In the genomic region with DNA sequence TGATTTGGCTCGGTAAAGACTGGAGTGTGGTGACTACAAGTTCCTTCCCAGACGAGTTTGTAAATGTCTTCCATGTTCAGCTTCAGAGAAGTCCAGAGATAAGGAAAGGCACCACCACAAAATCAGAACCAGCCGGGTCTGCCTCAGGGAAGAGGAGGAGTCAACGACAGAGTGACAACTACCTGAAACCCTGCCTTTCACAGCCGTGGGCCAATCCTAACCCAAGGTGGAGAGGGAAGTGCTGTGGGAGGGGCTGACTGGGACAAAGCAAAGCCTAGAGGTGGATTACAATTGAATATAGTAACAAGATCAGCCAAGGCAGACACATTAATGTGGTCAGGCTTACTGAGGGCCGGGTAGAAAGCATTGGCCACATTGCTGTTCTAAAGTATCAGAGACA, we compare ENCODE assay signal across 29 mouse cellular contexts.
DNase-seq lines count a peak whose midpoint lies in the region; ATAC-seq and TF ChIP-seq lines count a peak whose summit lies in the region.
"Had no signal": no experiment of that assay in that cellular context is flagged by ENCODE, and none has a peak within 500 bp of the region (broad histone marks: within the 10 kb centered on the region; RNA-seq: fewer than 3 reads in every experiment).

No protein-coding gene starts in this region.

- H3K4me2 ChIP-seq in kidney, embryonic 16.5 days (replicated peaks; ENCODE audit: low read depth, low read length) = no peak overlapping the region
- H3K4me2 ChIP-seq: embryonic facial prominence, embryonic 13.5 days; forebrain, embryonic 13.5 days; heart, embryonic 12.5 days; heart, embryonic 15.5 days; hindbrain, embryonic 13.5 days had no signal

- H3K4me1 ChIP-seq in kidney, embryonic 16.5 days (ENCODE audit: insufficient read depth, low read length) = peaks cover 5% of the 10 kb centered on the region; the same call in 1 of the 2 replicates
- H3K4me1 ChIP-seq in kidney, adult 2 months (ENCODE audit: control insufficient read depth, insufficient read depth, low read length) = no peaks in the 10 kb centered on the region
- peaks cover 9% of the 10 kb centered on the region for H3K4me1 ChIP-seq in embryonic facial prominence, embryonic 10.5 days
- H3K4me1 ChIP-seq: heart, embryonic 12.5 days; heart, embryonic 15.5 days had no signal

- H3K27me3 ChIP-seq in kidney, embryonic 16.5 days (ENCODE audit: insufficient read depth, low read length) = no peaks in the 10 kb centered on the region
- H3K27me3 ChIP-seq in kidney, adult 2 months (replicated peaks; ENCODE audit: control insufficient read depth, insufficient read depth, low read length) = no peaks in the 10 kb centered on the region
- H3K27me3 ChIP-seq in embryonic facial prominence, embryonic 10.5 days (replicated peaks; ENCODE audit: low read depth, poor library complexity, severe bottlenecking) = no peaks in the 10 kb centered on the region
- H3K27me3 ChIP-seq: embryonic facial prominence, embryonic 13.5 days; heart, embryonic 15.5 days; hindbrain, embryonic 13.5 days had no signal

- H3K27ac ChIP-seq in kidney, embryonic 16.5 days (ENCODE audit: low read length) = no peak overlapping the region
- H3K27ac ChIP-seq in kidney, adult 2 months (ENCODE audit: insufficient read depth, low read depth, low read length) = no peak overlapping the region
- H3K27ac ChIP-seq in embryonic facial prominence, embryonic 10.5 days (replicated peaks) = no peak overlapping the region
- H3K27ac ChIP-seq: embryonic facial prominence, embryonic 13.5 days; forebrain, embryonic 10.5 days; forebrain, embryonic 13.5 days; heart, embryonic 15.5 days; hindbrain, embryonic 10.5 days; hindbrain, embryonic 13.5 days had no signal

- H3K36me3 ChIP-seq in kidney, embryonic 16.5 days (ENCODE audit: insufficient read depth, low read length) = no peaks in the 10 kb centered on the region
- no peaks in the 10 kb centered on the region for H3K36me3 ChIP-seq in kidney, adult 2 months (ENCODE audit: control insufficient read depth, insufficient read depth, low read length)
- no peaks in the 10 kb centered on the region for H3K36me3 ChIP-seq in embryonic facial prominence, embryonic 10.5 days (replicated peaks)
- H3K36me3 ChIP-seq: embryonic facial prominence, embryonic 13.5 days; forebrain, embryonic 10.5 days; G1E; heart, embryonic 12.5 days; heart, embryonic 15.5 days; hindbrain, embryonic 10.5 days; hindbrain, embryonic 13.5 days had no signal

- no peak overlapping the region for H3K9ac ChIP-seq in kidney, embryonic 16.5 days (replicated peaks; ENCODE audit: low read length)
- H3K9ac ChIP-seq: embryonic facial prominence, embryonic 13.5 days; forebrain, embryonic 13.5 days; heart, embryonic 12.5 days; heart, embryonic 15.5 days; hindbrain, embryonic 13.5 days had no signal

- WGBS in kidney, embryonic 16.5 days = 52% methylated on average over 6 of the region's 6 CpGs
- WGBS in kidney, adult 2 months = 70% methylated on average over 6 of the region's 6 CpGs
- 48% methylated on average over 6 of the region's 6 CpGs for WGBS in embryonic facial prominence, embryonic 10.5 days

- H3K4me3 ChIP-seq in kidney, embryonic 16.5 days (ENCODE audit: low read length) = no peak overlapping the region
- H3K4me3 ChIP-seq in kidney, adult 2 months (ENCODE audit: insufficient read depth, low read depth, low read length) = no peak overlapping the region
- no peak overlapping the region for H3K4me3 ChIP-seq in embryonic facial prominence, embryonic 10.5 days
- H3K4me3 ChIP-seq: embryonic facial prominence, embryonic 13.5 days; forebrain, embryonic 10.5 days; forebrain, embryonic 13.5 days; heart, embryonic 12.5 days; heart, embryonic 15.5 days; hindbrain, embryonic 10.5 days; hindbrain, embryonic 13.5 days had no signal

- DNase-seq in kidney, adult 2 months = no peak
- peak; percentile 49 for DNase-seq in R1 (ENCODE audit: low read depth, low spot score)
- DNase-seq in embryonic facial prominence, embryonic 10.5 days (ENCODE audit: low spot score) = peak; percentile 15
- DNase-seq in layer of hippocampus, adult 11-12 months (ENCODE audit: low spot score) = no peak
- no peak for DNase-seq in frontal cortex, adult 2 months (ENCODE audit: extremely low spot score in 1 of 2, low spot score in 1 of 2)
- no peak for DNase-seq in kidney, adult 11 months
- DNase-seq: adrenal gland, adult 2 months; adrenal gland, postnatal 14 days; B cell, adult 2 months; cerebellum, adult 11 months; cerebellum, adult 2 months; cerebellum, adult 9-11 months; cerebellum, postnatal 25 days; gastrocnemius, postnatal 25 days; heart, adult 18-20 months; heart, postnatal 10 days; heart, postnatal 36 days; kidney, adult 18-20 months had no signal

- 0 out of 2 replicates have a peak, but pooled peaks have one; percentile 27 for ATAC-seq in kidney, embryonic 16.5 days (ENCODE audit: low FRiP score, low TSS enrichment)
- ATAC-seq: forebrain, embryonic 13.5 days; forebrain, embryonic 16.5 days; hindbrain, embryonic 16.5 days had no signal

- no peaks in the 10 kb centered on the region for H3K9me3 ChIP-seq in kidney, embryonic 16.5 days (ENCODE audit: low read length)
- no peaks in the 10 kb centered on the region for H3K9me3 ChIP-seq in embryonic facial prominence, embryonic 10.5 days
- H3K9me3 ChIP-seq: embryonic facial prominence, embryonic 13.5 days; forebrain, embryonic 10.5 days; forebrain, embryonic 13.5 days; G1E; heart, embryonic 12.5 days; heart, embryonic 15.5 days; hindbrain, embryonic 10.5 days had no signal

- no peak for TF ChIP-seq POLR2A in kidney, adult 2 months (IDR thresholded peaks at IDR 0.05; ENCODE audit: low read depth, low read length)

- no peak for TF ChIP-seq CTCF in kidney, adult 2 months (conservative IDR thresholded peaks at IDR 0.05; ENCODE audit: insufficient read depth, insufficient read length, low read depth, low read length)

Comparison
In these comparisons a context has a peak if more than half of its experiments do, and no peak if none do; other contexts are left out.
1. DNase-seq: peak in R1 (single experiment) and embryonic facial prominence, embryonic 10.5 days (single experiment); none in kidney, adult 2 months (single experiment), layer of hippocampus, adult 11-12 months (single experiment), frontal cortex, adult 2 months (0 of 2) and kidney, adult 11 months (single experiment).